Mouse (Mus musculus): ENCODE data around the gene Ces5a. TPM values are rescaled to one million over a fixed set of nuclear protein-coding genes. Genes with fewer than 3 reads are reported as not detected.

Ces5a gene
- polyA plus RNA-seq (2012; rRNA removed), result not detected in 2 replicates

DNA sequence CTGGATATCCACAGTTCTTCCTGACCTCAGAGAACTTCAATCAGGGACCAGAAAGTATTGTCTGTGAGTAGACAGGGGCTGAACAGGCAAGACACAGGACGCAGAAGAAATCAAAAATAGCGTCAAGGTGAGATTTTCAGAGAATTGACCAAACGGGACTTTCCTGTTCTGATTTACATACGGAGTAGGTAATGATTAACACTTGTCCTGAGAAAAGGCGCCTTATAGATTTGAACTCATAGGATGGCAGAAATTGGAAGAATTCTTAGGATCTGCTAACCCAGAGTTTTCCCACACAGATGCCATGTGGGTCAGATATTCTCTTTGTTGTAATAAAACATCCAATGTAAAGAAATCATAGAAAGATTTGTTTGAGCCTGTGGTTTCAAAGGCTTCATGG is at the start of gene Ces5a:
TSS of gene Ces5a (minus strand) at position 101 of the 400 bp plus-strand sequence.
- Histone ChIP-seq H3K27ac (ENCODE audit: insufficient read depth, low read depth, low read length) (no peak within 1 kb of the TSS), H3K27me3 (replicated peaks; ENCODE audit: control insufficient read depth, insufficient read depth, low read length) (no peaks in the 10 kb centered on the region), H3K36me3 (ENCODE audit: control insufficient read depth, insufficient read depth, low read length) (no peaks in the 10 kb centered on the region), H3K4me3 (ENCODE audit: insufficient read depth, low read depth, low read length) (no peak within 1 kb of the TSS), H3K4me1 (ENCODE audit: control insufficient read depth, insufficient read depth, low read length) (no peaks in the 10 kb centered on the region)
- TF ChIP-seq CTCF (conservative IDR thresholded peaks at IDR 0.05; ENCODE audit: insufficient read depth, insufficient read length, low read depth, low read length), result no peak
- TF ChIP-seq POLR2A (IDR thresholded peaks at IDR 0.05; ENCODE audit: low read depth, low read length), result no peak
- DNase-seq, result no peak
- 63% methylated on average over 5 of the region's 5 CpGs for WGBS

DNA sequence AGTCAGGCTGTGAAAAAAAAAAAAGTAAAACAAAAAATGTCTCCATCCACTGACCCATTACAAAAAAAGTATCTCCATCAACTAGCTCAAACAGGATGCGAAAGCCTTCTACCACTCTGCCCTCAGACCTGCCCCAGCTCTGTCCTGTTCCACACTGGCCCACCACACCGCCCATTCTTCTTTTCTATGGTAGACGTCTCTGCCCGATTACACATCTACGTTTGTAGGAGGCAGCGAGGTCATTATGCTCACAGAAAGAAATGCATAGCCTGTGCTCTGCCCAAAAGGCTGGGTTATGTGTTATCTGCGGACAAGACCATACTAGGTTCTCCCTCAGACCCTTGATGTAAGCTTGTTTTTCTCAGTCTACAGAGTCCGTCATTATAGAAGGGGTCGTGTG is 37.2 kb upstream of the Ces5a start:
- 74% methylated on average over 9 of the region's 9 CpGs for WGBS
- no peak overlapping the region for H3K4me3 ChIP-seq (ENCODE audit: insufficient read depth, low read depth, low read length)
- no peaks in the 10 kb centered on the region for H3K4me1 ChIP-seq (ENCODE audit: control insufficient read depth, insufficient read depth, low read length)
- TF ChIP-seq POLR2A (IDR thresholded peaks at IDR 0.05; ENCODE audit: low read depth, low read length) (no peak), CTCF (conservative IDR thresholded peaks at IDR 0.05; ENCODE audit: insufficient read depth, insufficient read length, low read depth, low read length) (no peak)
- no peak for DNase-seq
- no peaks in the 10 kb centered on the region for H3K27me3 ChIP-seq (replicated peaks; ENCODE audit: control insufficient read depth, insufficient read depth, low read length)
- no peak overlapping the region for H3K27ac ChIP-seq (ENCODE audit: insufficient read depth, low read depth, low read length)
- no peaks in the 10 kb centered on the region for H3K36me3 ChIP-seq (ENCODE audit: control insufficient read depth, insufficient read depth, low read length)

DNA sequence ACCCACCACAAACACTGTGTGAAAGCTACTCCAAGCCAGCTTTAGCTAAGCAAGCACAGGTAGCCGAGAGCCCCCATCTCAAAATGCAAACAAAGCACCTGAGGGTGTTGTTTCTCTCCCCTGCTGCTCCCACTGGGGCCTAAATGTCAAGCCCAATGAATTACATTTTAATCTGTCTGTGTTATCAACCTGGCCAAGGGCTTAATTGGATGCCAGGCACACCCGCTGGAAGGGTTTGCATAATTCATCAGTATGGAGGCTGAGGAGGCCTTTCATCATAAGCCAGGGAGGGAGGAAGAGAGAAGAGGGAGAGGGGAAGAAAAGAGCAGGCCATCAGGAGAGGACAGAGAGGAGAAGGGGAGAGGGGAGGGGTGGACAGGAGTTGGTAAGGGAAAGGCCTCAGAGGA is 36.5 kb upstream of the Ces5a start:
- no peaks in the 10 kb centered on the region for H3K27me3 ChIP-seq (replicated peaks; ENCODE audit: control insufficient read depth, insufficient read depth, low read length)
- H3K4me1 ChIP-seq (ENCODE audit: control insufficient read depth, insufficient read depth, low read length), result no peaks in the 10 kb centered on the region
- H3K36me3 ChIP-seq (ENCODE audit: control insufficient read depth, insufficient read depth, low read length), result no peaks in the 10 kb centered on the region
- no peak for TF ChIP-seq CTCF (conservative IDR thresholded peaks at IDR 0.05; ENCODE audit: insufficient read depth, insufficient read length, low read depth, low read length)
- no peak for TF ChIP-seq POLR2A (IDR thresholded peaks at IDR 0.05; ENCODE audit: low read depth, low read length)
- no peak overlapping the region for H3K4me3 ChIP-seq (ENCODE audit: insufficient read depth, low read depth, low read length)
- WGBS, result 27% methylated on average over 2 of the region's 2 CpGs
- peak overlapping the region; percentile 11 for H3K27ac ChIP-seq (ENCODE audit: insufficient read depth, low read depth, low read length)
- DNase-seq, result peak; percentile 12

DNA sequence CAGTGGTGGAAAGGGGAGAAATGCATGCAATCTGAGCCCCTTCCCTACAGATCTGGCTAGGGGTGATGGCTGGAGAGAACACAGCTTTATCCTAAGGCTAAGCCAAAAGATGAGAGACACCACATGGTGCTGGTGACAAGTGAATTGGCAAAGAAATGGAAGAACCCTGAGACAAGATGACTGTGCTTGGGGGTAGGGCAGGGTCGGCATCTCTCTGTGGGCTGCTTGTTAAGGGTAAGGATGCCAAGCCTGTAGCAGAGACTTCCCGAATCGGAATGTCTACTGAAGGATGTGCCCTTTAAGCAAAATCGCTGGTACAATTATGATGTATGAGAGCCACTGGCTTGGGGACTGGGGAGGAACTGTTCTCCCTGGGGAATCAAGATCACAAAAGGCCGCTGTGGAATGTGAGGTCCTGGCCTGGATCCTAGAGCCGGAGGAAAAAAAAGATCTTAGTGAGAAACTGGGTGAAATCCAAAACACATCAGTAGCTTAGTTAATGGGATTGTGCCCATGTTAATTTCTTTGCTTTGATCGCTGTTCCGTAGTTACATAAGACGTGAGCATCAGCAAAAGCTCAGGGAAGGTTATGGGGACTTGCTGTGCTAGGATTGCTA is 35.8 kb upstream of the Ces5a start:
- Histone ChIP-seq H3K27me3 (replicated peaks; ENCODE audit: control insufficient read depth, insufficient read depth, low read length) (no peaks in the 10 kb centered on the region), H3K4me3 (ENCODE audit: insufficient read depth, low read depth, low read length) (no peak overlapping the region), H3K36me3 (ENCODE audit: control insufficient read depth, insufficient read depth, low read length) (no peaks in the 10 kb centered on the region), H3K4me1 (ENCODE audit: control insufficient read depth, insufficient read depth, low read length) (no peaks in the 10 kb centered on the region), H3K27ac (ENCODE audit: insufficient read depth, low read depth, low read length) (no peak overlapping the region)
- TF ChIP-seq POLR2A (IDR thresholded peaks at IDR 0.05; ENCODE audit: low read depth, low read length) (no peak), CTCF (conservative IDR thresholded peaks at IDR 0.05; ENCODE audit: insufficient read depth, insufficient read length, low read depth, low read length) (no peak)
- DNase-seq, result peak; percentile 72
- WGBS, result 20% methylated on average over 9 of the region's 9 CpGs

DNA sequence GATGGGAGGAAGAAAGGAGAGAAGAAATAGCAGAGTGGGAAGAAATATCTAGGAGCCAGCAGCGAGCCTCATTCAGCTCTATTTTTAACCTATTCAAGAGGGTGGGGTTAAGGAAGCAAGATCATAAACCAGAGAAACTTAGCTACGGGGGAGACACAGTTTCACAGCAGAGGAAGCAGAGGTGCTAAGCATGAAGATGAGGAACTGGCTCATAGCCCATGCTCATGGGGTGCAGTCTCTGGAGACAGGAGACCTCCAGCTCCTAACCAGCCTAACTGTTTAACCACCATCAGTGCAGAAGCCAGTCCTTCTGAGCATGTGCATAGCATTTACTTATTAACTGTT is 34.5 kb upstream of the Ces5a start:
- WGBS, result 22% methylated on average over 2 of the region's 2 CpGs
- no peaks in the 10 kb centered on the region for H3K4me1 ChIP-seq (ENCODE audit: control insufficient read depth, insufficient read depth, low read length)
- TF ChIP-seq POLR2A (IDR thresholded peaks at IDR 0.05; ENCODE audit: low read depth, low read length) (no peak), CTCF (conservative IDR thresholded peaks at IDR 0.05; ENCODE audit: insufficient read depth, insufficient read length, low read depth, low read length) (no peak)
- H3K4me3 ChIP-seq (ENCODE audit: insufficient read depth, low read depth, low read length), result no peak overlapping the region
- no peaks in the 10 kb centered on the region for H3K36me3 ChIP-seq (ENCODE audit: control insufficient read depth, insufficient read depth, low read length)
- DNase-seq, result no peak
- H3K27me3 ChIP-seq (replicated peaks; ENCODE audit: control insufficient read depth, insufficient read depth, low read length), result no peaks in the 10 kb centered on the region
- H3K27ac ChIP-seq (ENCODE audit: insufficient read depth, low read depth, low read length), result 0 out of 2 replicates have a peak overlapping the region, but pooled peaks have one; percentile 27

DNA sequence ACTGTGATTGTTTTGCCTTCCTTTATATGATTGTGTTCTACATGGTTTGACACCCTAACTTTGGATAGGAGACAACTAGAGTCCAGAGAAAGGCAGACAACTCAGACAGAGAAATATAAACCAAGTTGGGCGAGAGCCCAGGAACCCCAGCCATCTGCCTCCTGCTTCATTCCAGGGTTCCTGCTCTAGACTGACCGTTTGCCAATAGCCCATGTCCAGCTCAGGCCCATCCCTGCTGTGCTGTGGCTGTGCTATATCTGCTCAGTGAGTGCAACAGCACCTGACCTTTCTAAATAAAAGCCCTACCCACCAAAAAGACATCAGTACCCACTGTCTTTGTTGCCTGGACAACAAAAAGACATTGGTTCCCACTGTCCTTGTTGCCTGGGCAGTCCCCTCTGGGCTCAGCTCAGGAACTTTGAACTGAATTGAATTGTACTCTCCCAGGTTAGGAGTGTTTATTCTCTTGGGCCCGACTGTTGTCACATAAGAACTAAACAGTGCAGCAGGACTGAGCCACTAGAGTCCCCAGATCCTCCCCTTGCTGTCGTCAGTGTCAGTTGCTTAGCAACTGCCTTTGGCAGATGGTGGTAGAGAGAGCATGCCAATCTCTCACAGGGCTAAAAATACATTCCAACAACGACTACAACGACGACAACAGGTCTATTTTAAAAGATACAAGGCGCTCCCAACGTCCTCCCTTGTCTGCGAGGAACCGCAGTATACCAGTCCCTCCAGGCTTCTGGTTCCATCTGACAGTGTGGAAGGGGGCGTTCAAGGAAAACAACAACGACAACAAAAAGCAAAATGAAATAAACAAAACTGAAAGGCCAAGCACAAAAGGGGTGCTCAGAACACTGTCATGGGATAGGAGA is 33.9 kb upstream of the Ces5a start:
- 0 out of 2 replicates have a peak overlapping the region, but pooled peaks have one; percentile 27 for H3K27ac ChIP-seq (ENCODE audit: insufficient read depth, low read depth, low read length)
- H3K36me3 ChIP-seq (ENCODE audit: control insufficient read depth, insufficient read depth, low read length), result no peaks in the 10 kb centered on the region
- DNase-seq, result peak; percentile 25

DNA sequence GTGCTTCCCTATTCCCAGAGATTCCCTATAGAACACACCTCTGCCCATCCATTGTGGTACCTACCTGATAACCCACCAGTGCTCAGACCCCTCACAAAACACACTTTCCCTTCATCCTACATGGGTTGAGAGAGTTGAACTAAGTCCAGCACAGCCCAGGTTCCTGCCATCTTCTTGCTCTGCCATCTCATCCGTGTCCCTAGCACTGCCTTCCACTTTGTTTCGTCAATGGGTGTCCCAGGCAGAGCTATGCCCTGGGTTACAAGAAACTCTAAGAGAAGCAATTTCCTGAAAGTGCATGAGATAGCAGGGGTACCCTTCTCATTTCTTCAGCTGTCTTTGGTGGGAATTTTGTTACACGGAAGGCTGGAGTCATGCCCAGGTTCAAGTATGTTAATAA is 33.0 kb upstream of the Ces5a start:
- DNase-seq, result no peak
- WGBS, result 98% methylated on average over 3 of the region's 3 CpGs
- TF ChIP-seq POLR2A (IDR thresholded peaks at IDR 0.05; ENCODE audit: low read depth, low read length) (no peak), CTCF (conservative IDR thresholded peaks at IDR 0.05; ENCODE audit: insufficient read depth, insufficient read length, low read depth, low read length) (no peak)

More for the DNA sequence above, 33.9 kb upstream of the Ces5a start:
- Histone ChIP-seq H3K4me3 (ENCODE audit: insufficient read depth, low read depth, low read length) (no peak overlapping the region), H3K4me1 (ENCODE audit: control insufficient read depth, insufficient read depth, low read length) (no peaks in the 10 kb centered on the region), H3K27me3 (replicated peaks; ENCODE audit: control insufficient read depth, insufficient read depth, low read length) (no peaks in the 10 kb centered on the region)
- TF ChIP-seq CTCF (conservative IDR thresholded peaks at IDR 0.05; ENCODE audit: insufficient read depth, insufficient read length, low read depth, low read length), result no peak
- no peak for TF ChIP-seq POLR2A (IDR thresholded peaks at IDR 0.05; ENCODE audit: low read depth, low read length)
- WGBS, result 50% methylated on average over 13 of the region's 13 CpGs

More for the DNA sequence above, 33.0 kb upstream of the Ces5a start:
- Histone ChIP-seq H3K4me3 (ENCODE audit: insufficient read depth, low read depth, low read length) (no peak overlapping the region), H3K27ac (ENCODE audit: insufficient read depth, low read depth, low read length) (no peak overlapping the region), H3K27me3 (replicated peaks; ENCODE audit: control insufficient read depth, insufficient read depth, low read length) (no peaks in the 10 kb centered on the region), H3K4me1 (ENCODE audit: control insufficient read depth, insufficient read depth, low read length) (no peaks in the 10 kb centered on the region), H3K36me3 (ENCODE audit: control insufficient read depth, insufficient read depth, low read length) (no peaks in the 10 kb centered on the region)

Measured in kidney, adult 2 months (tissue).